Comparison of ENCODE assay signal across 9 mouse cellular contexts in the genomic region with DNA sequence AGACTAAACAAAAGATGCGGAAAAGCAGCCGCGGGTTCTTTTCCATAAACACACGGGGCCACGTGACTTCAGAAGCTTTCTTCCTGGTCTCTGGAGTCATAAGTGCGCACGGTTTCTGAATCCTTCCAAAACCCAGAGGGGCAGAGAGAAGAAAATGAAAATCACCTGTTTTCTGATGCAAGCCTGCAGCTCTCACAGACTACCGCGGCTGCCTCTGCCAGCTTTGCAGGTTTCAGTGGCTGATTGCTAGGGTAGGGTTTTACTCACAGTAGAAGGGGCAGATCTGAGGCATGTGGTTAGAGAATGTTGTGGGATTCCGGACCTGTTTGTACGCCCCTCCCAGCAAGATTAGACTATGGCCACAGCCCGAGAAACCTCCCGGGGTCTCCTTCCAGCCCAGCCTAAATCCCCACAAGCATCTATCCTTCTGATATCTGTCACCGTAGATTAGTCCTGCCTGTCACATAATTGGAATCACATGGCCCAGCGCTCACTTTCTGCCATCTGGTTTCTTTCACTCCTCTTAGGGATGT. TPM values are rescaled to one million over a fixed set of nuclear protein-coding genes. Genes with fewer than 3 reads are reported as not detected.
DNase-seq lines count a peak whose midpoint lies in the region; ATAC-seq and TF ChIP-seq lines count a peak whose summit lies in the region.
"Had no signal": no experiment of that assay in that cellular context is flagged by ENCODE, and none has a peak within 500 bp of the region (broad histone marks: within the 10 kb centered on the region; RNA-seq: fewer than 3 reads in every experiment).

No protein-coding gene starts in this region.

- no peak for TF ChIP-seq CTCF in gastrocnemius, adult 2 months (IDR thresholded peaks at IDR 0.05)
- TF ChIP-seq CTCF in hindbrain, postnatal 0 days (IDR thresholded peaks at IDR 0.05; ENCODE audit: low read depth), result no peak
- TF ChIP-seq CTCF in midbrain, postnatal 0 days (IDR thresholded peaks at IDR 0.05), result no peak

- no peak for ATAC-seq in hindbrain, postnatal 0 days
- no peak for ATAC-seq in midbrain, postnatal 0 days (ENCODE audit: low FRiP score)

- no peak overlapping the region for H3K9ac ChIP-seq in hindbrain, postnatal 0 days (replicated peaks; ENCODE audit: low read length)
- 0 out of 2 replicates have a peak overlapping the region, but pooled peaks have one; percentile 14 for H3K9ac ChIP-seq in midbrain, postnatal 0 days (replicated peaks; ENCODE audit: low read length, poor library complexity, severe bottlenecking)

- intact Hi-C loops in gastrocnemius, adult 2 months (cut with DNase I), result no loop called here

- H3K4me1 ChIP-seq in embryonic facial prominence, embryonic 10.5 days, result peaks cover 32% of the 10 kb centered on the region
- 0 out of 2 replicates have a peak, but pooled peaks cover 1% of the 10 kb centered on the region for H3K4me1 ChIP-seq in hindbrain, postnatal 0 days (ENCODE audit: insufficient read depth, low read length)
- H3K4me1 ChIP-seq in midbrain, postnatal 0 days (ENCODE audit: insufficient read depth, low read length), result no peaks in the 10 kb centered on the region

- peak overlapping the region; percentile 46; the same call in 1 of the 2 replicates for H3K27ac ChIP-seq in gastrocnemius, adult 2 months
- H3K27ac ChIP-seq in embryonic facial prominence, embryonic 10.5 days (replicated peaks), result peak overlapping the region; percentile 89
- H3K27ac ChIP-seq in hindbrain, postnatal 0 days, result no peak overlapping the region
- no peak overlapping the region for H3K27ac ChIP-seq in midbrain, postnatal 0 days (ENCODE audit: low read depth, low read length)
- H3K27ac ChIP-seq: kidney, postnatal 0 days had no signal

- H3K27me3 ChIP-seq in embryonic facial prominence, embryonic 10.5 days (replicated peaks; ENCODE audit: low read depth, poor library complexity, severe bottlenecking), result no peaks in the 10 kb centered on the region
- no peaks in the 10 kb centered on the region for H3K27me3 ChIP-seq in hindbrain, postnatal 0 days (ENCODE audit: insufficient read depth, low read length)
- H3K27me3 ChIP-seq in midbrain, postnatal 0 days (ENCODE audit: insufficient read depth, low read length), result no peaks in the 10 kb centered on the region

- H3K9me3 ChIP-seq in embryonic facial prominence, embryonic 10.5 days, result no peaks in the 10 kb centered on the region
- H3K9me3 ChIP-seq in hindbrain, postnatal 0 days (ENCODE audit: low read length), result no peaks in the 10 kb centered on the region
- H3K9me3 ChIP-seq in midbrain, postnatal 0 days (ENCODE audit: low read length), result no peaks in the 10 kb centered on the region

- H3K36me3 ChIP-seq in embryonic facial prominence, embryonic 10.5 days (replicated peaks), result no peaks in the 10 kb centered on the region
- no peaks in the 10 kb centered on the region for H3K36me3 ChIP-seq in hindbrain, postnatal 0 days (ENCODE audit: insufficient read depth, low read length)
- no peaks in the 10 kb centered on the region for H3K36me3 ChIP-seq in midbrain, postnatal 0 days (ENCODE audit: insufficient read depth, low read length)

- peak overlapping the region; percentile 24; the same call in 1 of the 2 replicates for H3K4me3 ChIP-seq in gastrocnemius, adult 2 months
- H3K4me3 ChIP-seq in embryonic facial prominence, embryonic 10.5 days, result peak overlapping the region; percentile 36; the same call in 1 of the 2 replicates
- no peak overlapping the region for H3K4me3 ChIP-seq in hindbrain, postnatal 0 days (ENCODE audit: low read length)
- no peak overlapping the region for H3K4me3 ChIP-seq in midbrain, postnatal 0 days (ENCODE audit: low read depth, low read length)

- WGBS in embryonic facial prominence, embryonic 10.5 days, result 23% methylated on average over 15 of the region's 15 CpGs
- 27% methylated on average over 15 of the region's 15 CpGs for WGBS in hindbrain, postnatal 0 days
- WGBS in midbrain, postnatal 0 days, result 10% methylated on average over 15 of the region's 15 CpGs

- peak; percentile 18 for DNase-seq in gastrocnemius, adult 2 months
- no peak for DNase-seq in gastrocnemius, adult 8-10 months (ENCODE audit: low spot score in 2 of 2)
- DNase-seq in embryonic facial prominence, embryonic 10.5 days (ENCODE audit: low spot score), result peak; percentile 83
- DNase-seq in hindbrain, postnatal 0 days (ENCODE audit: low spot score), result peak; percentile 33
- DNase-seq in midbrain, postnatal 0 days (ENCODE audit: low spot score), result peak; percentile 28
- no peak for DNase-seq in cerebellum, adult 9-10 months
- DNase-seq in kidney, postnatal 14 days, result no peak
- no peak for DNase-seq in kidney, postnatal 4 days

- H3K4me2 ChIP-seq in hindbrain, postnatal 0 days (ENCODE audit: low read depth, low read length), result peak overlapping the region; percentile 31; the same call in 1 of the 2 replicates
- peak overlapping the region; percentile 29 for H3K4me2 ChIP-seq in midbrain, postnatal 0 days (ENCODE audit: low read depth, low read length, poor library complexity, severe bottlenecking)

RNA-seq across cellular contexts. Expression of a gene that starts 21.9 kb away (rescaled TPM):
- 1 to 10 TPM; 3.0 to 5.2 TPM for total RNA-seq in gastrocnemius, adult 2 months (2021)
- total RNA-seq in gastrocnemius, adult 8-10 months (2022), result 1 to 10 TPM; 3.2 to 3.8 (median 3.4) TPM
- 32.6 and 35.2 TPM in 2 replicates for polyA plus RNA-seq in embryonic facial prominence, embryonic 10.5 days (2016; fragmentation: Nextera tagmentation; extraction: Ambion mirVana)
- total RNA-seq in hindbrain, postnatal 0 days (2014; rRNA removed), result 63.2 and 66.8 TPM in 2 replicates
- polyA plus RNA-seq in hindbrain, postnatal 0 days (2015; fragmentation: Nextera tagmentation; extraction: Ambion mirVana), result 24.1 and 24.2 TPM in 2 replicates
- total RNA-seq in midbrain, postnatal 0 days (2014; rRNA removed), result 37.1 and 53.8 TPM in 2 replicates
- 17.4 and 18.0 TPM in 2 replicates for polyA plus RNA-seq in midbrain, postnatal 0 days (2015; fragmentation: Nextera tagmentation; extraction: Ambion mirVana)

RNA-seq across cellular contexts. Expression of a gene that starts 56.8 kb away (rescaled TPM):
- total RNA-seq in gastrocnemius, adult 2 months (2021), result 1 to 10 TPM; 2.2 to 3.1 TPM
- total RNA-seq in gastrocnemius, adult 8-10 months (2022), result 1 to 10 TPM; 1.4 to 2.6 (median 2.3) TPM
- polyA plus RNA-seq in embryonic facial prominence, embryonic 10.5 days (2016; fragmentation: Nextera tagmentation; extraction: Ambion mirVana), result 10.6 and 12.0 TPM in 2 replicates
- 6.4 and 11.3 TPM in 2 replicates for total RNA-seq in hindbrain, postnatal 0 days (2014; rRNA removed)
- 7.2 and 9.5 TPM in 2 replicates for polyA plus RNA-seq in hindbrain, postnatal 0 days (2015; fragmentation: Nextera tagmentation; extraction: Ambion mirVana)
- total RNA-seq in midbrain, postnatal 0 days (2014; rRNA removed), result 16.8 and 17.2 TPM in 2 replicates
- 7.5 and 8.5 TPM in 2 replicates for polyA plus RNA-seq in midbrain, postnatal 0 days (2015; fragmentation: Nextera tagmentation; extraction: Ambion mirVana)

Comparison
In these comparisons a context has a peak if more than half of its experiments do, and no peak if none do; other contexts are left out.
1. DNase-seq: peak in gastrocnemius, adult 2 months (single experiment), embryonic facial prominence, embryonic 10.5 days (single experiment), hindbrain, postnatal 0 days (single experiment) and midbrain, postnatal 0 days (single experiment); none in gastrocnemius, adult 8-10 months (0 of 2), cerebellum, adult 9-10 months (single experiment), kidney, postnatal 14 days (single experiment) and kidney, postnatal 4 days (0 of 2).
2. H3K27ac ChIP-seq: peak in gastrocnemius, adult 2 months (single experiment) and embryonic facial prominence, embryonic 10.5 days (single experiment); none in hindbrain, postnatal 0 days (single experiment) and midbrain, postnatal 0 days (single experiment).
3. H3K4me3 ChIP-seq: peak in gastrocnemius, adult 2 months (single experiment) and embryonic facial prominence, embryonic 10.5 days (single experiment); none in hindbrain, postnatal 0 days (single experiment) and midbrain, postnatal 0 days (single experiment).